Mouse (Mus musculus) activated CD4-positive, CD25-positive, alpha-beta regulatory T cell, adult 4 months (primary cell): ENCODE results near the gene Zfp606. TPM values are rescaled to one million over a fixed set of nuclear protein-coding genes. Genes with fewer than 3 reads are reported as not detected.

Source experiments
- ATAC-seq: one replicate; pipeline ENCODE4 v1.8.0; 2017
- polyA plus RNA-seq, 2 experiments: library from polyadenylated mRNA; unstranded; fragments of 100-300 nt; shearing (Covaris generic); gene quantifications; one replicate each; pipeline ENCODE4 v1.2.1; 2017

Gene Zfp606
- polyA plus RNA-seq, result 1 to 10 TPM; 6.2 TPM

GRCm38 (mm10) chr7:12478158-12479008 is at the start of gene Zfp606:
Gene Zfp606 (plus strand): TSS chr7:12478293.
- ATAC-seq, result peak; percentile 94

DNA sequence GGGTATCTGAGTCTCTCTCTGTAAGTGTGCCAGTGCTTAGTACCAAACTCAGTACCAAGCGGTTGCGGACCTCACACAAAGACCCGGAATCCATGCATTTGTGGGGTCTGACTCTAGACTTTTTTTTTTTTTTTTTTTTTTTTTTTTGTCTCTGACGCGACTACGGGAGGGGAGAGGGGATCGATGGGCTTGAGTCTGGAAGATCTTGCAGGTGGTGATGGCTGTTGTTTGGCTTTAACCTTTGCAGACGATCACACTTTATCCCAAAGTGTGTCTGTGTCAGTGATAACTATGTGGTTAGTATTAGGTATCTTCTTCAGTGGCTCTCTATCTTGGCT is 885 bp downstream of the Zfp606 start:
- ATAC-seq, result no peak

GRCm38 (mm10) chr7:12479525-12479924 is 1.4 kb downstream of the Zfp606 start:
- no peak for ATAC-seq

- ATAC-seq, result no peak
Observed at GRCm38 (mm10) chr7:12483771-12484170, 5.7 kb downstream of the Zfp606 start.

DNA sequence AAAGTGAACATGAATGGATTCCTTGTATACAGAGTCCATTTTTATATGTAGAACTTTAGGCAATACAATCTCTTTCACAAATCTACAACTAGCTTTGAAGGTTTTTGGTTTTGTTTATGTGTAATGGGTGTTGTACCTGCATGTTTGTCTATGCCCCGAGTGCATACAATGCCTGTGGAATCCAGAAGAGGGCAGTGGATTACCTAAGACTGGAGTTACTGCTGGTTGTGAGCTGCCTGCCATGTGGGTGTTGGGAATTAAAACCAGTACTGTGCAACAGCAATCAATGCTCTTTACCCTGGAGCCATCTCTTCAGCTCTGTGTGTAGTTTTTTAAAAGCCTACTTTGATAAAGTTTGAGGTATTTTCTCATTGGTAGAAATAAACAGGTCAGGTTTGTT is 7.9 kb downstream of the Zfp606 start:
- no peak for ATAC-seq

DNA sequence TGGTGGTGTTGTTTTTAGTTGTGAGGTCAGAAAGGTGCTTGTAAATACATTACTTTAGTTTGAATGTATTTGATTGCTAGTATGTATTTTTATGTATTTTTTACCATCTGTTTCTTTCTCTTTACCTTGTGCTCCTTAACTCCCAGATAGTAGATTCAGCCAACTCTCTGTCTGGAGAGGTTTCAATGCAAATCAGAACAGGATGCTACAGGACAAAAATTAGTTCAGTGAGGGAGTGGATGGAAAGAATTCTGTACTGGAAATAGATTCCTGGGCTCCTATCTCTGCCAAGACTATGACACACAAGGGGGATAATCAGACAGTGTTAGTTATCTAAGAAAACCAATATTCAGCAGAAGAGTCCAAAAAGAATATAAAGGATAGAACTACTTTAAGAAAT is 8.6 kb downstream of the Zfp606 start:
- no peak for ATAC-seq

- no peak for ATAC-seq
Observed at GRCm38 (mm10) chr7:12510913-12511312, 32.8 kb downstream of the Zfp606 start.

- ATAC-seq, result no peak
Observed at GRCm38 (mm10) chr7:12512217-12512616, 34.1 kb downstream of the Zfp606 start, which contains the start of gene 2900092C05Rik. Gene 2900092C05Rik (plus strand): TSS chr7:12512517.

Other genes starting within 250 kb of the Zfp606 start
- gene Vmn1r81, start 210.0 kb upstream of the Zfp606 start, polyA plus RNA-seq, result under 1 TPM in 1 of 2 experiments, not detected in 1; 0.11 TPM
- not detected for gene Vmn1r82, start 177.9 kb upstream of the Zfp606 start, polyA plus RNA-seq
- gene Vmn1r83, start 148.8 kb upstream of the Zfp606 start, polyA plus RNA-seq, result not detected
- under 1 TPM in 1 of 2 experiments, not detected in 1; 0.19 TPM for gene Vmn1r84, start 109.0 kb upstream of the Zfp606 start, polyA plus RNA-seq
- 1 to 10 TPM; 3.1 to 3.6 TPM for gene Zfp551, start 55.5 kb upstream of the Zfp606 start, polyA plus RNA-seq
- not detected for gene 2900092C05Rik, start 34.2 kb downstream of the Zfp606 start, polyA plus RNA-seq
- under 1 TPM; 0.04 to 0.09 TPM for gene Vmn2r53, start 130.5 kb downstream of the Zfp606 start, polyA plus RNA-seq
- gene Vmn2r54, start 162.0 kb downstream of the Zfp606 start, polyA plus RNA-seq, result not detected
- not detected for gene Vmn2r55, start 206.7 kb downstream of the Zfp606 start, polyA plus RNA-seq